20 mouse cellular contexts compared by ENCODE assay signal in genomic region chr14:29270541-29270940, GRCm38 (mm10).
"Had no signal": no experiment of that assay in that cellular context is flagged by ENCODE, and none has a peak within 500 bp of the region (broad histone marks: within the 10 kb centered on the region; RNA-seq: fewer than 3 reads in every experiment).

No protein-coding gene starts in this region.

- H3K4me3 ChIP-seq: heart, embryonic 10.5 days; heart, embryonic 12.5 days; hindbrain, embryonic 10.5 days; hindbrain, embryonic 12.5 days; intestine, embryonic 15.5 days; layer of hippocampus, adult 2 months; left cerebral cortex, adult 2 months; limb, embryonic 10.5 days; limb, embryonic 12.5 days had no signal

- H3K4me1 ChIP-seq: intestine, embryonic 15.5 days had no signal

- DNase-seq: gastrocnemius, postnatal 14 days; gastrocnemius, postnatal 36 days; heart, adult 18-20 months; heart, postnatal 10 days; heart, postnatal 4 days; kidney, adult 18-20 months; kidney, adult 8-10 months; kidney, postnatal 10 days; kidney, postnatal 25 days; kidney, postnatal 4 days; liver had no signal
